Mouse (Mus musculus) embryonic stem cell, embryonic (primary cell): ENCODE measurements around the gene Spag5.

Experiments used
- CTCF ChIA-PET, 4 experiments: fragments of 300-600 bp in 2 of 4; fragments of 350-600 bp in 2 of 4; sonication (Branson Sonifier 250); formaldehyde crosslinking; loops; one replicate each; lab custom pipeline; 2022; ENCODE audit warnings: inconsistent platforms in 2 of 4; lab: Charles Lee
- POLR2A ChIA-PET, 4 experiments: fragments of 300-600 bp in 2 of 4; fragments of 350-600 bp in 2 of 4; sonication (Branson Sonifier 250); formaldehyde crosslinking; loops; one replicate each; lab custom pipeline; 2022; ENCODE audit warnings: antibody characterized with exemption in 4 of 4, inconsistent platforms in 1 of 4; lab: Charles Lee

The Spag5 gene

DNA sequence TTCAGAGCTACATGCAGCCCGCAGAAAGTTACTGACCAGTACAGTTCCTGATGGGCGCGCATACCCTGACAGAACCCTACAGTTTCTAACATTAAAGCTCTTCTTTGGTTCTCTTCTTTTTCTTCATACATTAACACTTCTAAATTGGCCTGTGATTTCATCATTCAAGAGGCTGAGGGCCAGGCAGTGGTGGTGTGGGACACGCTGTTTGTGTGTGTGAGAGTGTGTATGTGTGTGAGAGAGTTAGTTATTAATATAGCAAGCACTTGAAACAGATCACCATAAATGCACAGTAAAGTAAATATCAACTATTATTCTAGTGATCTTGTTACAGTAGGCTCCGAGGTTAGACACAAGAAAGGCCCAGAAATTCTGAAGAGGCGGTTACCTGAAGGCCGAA is 412 bp upstream of the Spag5 start:
- ChIA-PET POLR2A (interaction anchor here in 3 of 4 experiments (0.6 to 2.5 kb wide), 25 partner anchors 9 to 240 kb away, joined by 3 to 18 read pairs (median 3); partner anchors contain the start of genes Aldoc (in 3 of the 3), Pigs (in 1 of the 3), Sdf2 (in 1 of the 3) and Supt6 (in 1 of the 3)), CTCF (interaction anchor here in 1 of 4 experiments (0.9 kb wide), 1 partner anchor 75 kb away, joined by 4 read pairs; no protein-coding TSS in a partner anchor)

DNA sequence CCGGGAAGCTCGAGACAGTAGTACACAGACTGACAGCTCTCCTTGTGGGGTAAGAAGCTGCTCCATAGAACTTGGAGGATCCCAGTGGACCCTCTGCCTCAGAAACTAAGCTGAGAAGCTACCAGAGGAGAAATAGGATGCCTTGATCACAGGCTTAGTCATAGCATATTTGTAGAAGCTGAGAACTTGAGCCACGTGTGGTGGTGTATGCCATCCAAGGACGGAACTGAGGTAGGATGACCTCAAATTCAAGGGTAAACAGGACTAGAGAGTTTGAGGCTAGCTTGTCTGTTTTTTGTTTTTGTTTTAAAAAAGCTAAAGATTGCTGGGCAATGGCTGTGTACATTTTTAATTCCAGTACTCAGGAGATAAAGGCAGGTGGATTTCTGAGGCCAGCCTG is 3.9 kb downstream of the Spag5 start:
- POLR2A ChIA-PET, result interaction anchor here in 3 of 4 experiments (0.6 to 3.8 kb wide), 18 partner anchors 11 to 130 kb away, joined by 3 to 18 read pairs (median 3); partner anchors contain the start of genes Pigs (in 2 of the 3), Aldoc (in 1 of the 3) and Rpl23a (in 1 of the 3)
- CTCF ChIA-PET, result interaction anchor here in 2 of 4 experiments (0.6 to 1.2 kb wide), 2 partner anchors 13 to 43 kb away, joined by 3 read pairs; no protein-coding TSS in a partner anchor

DNA sequence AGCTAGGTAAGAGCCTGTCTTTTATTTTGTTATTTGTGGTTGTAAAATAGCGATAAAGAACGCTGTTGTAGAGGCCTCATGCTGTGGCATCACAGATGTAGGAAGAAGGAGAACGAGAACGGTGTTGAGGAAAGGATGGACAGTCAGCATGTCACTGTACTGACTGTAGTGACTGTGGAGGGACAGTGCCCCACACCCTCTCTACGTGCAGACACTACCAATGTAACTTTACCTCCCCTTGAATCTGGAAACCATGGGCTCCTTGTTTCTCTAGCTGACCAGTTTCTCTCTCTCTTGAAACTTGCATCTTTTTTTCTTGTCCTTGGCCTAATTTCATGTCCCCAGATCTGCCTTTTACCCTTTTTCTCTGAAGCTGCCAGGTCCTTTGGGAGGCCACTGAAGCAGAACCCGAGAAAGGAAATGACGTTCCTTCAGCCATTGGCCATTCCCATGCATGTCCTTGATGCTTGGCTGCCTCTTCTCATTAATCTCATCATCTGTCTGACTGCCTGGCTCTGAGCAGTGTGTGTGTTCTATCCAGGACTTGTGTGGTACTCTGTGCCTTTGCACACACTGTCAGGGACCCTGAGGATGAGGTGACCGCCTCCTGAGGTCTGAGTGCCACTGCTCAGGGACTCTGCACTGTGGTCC is 9.7 kb downstream of the Spag5 start:
- ChIA-PET CTCF (no interaction called here), POLR2A (interaction anchor here in 3 of 4 experiments (0.5 to 4.2 kb wide), 16 partner anchors 9 to 1907 kb away, joined by 3 to 23 read pairs (median 4); partner anchors contain the start of genes Spag5 (in 3 of the 3), Pigs (in 2 of the 3) and Aldoc (in 1 of the 3))

DNA sequence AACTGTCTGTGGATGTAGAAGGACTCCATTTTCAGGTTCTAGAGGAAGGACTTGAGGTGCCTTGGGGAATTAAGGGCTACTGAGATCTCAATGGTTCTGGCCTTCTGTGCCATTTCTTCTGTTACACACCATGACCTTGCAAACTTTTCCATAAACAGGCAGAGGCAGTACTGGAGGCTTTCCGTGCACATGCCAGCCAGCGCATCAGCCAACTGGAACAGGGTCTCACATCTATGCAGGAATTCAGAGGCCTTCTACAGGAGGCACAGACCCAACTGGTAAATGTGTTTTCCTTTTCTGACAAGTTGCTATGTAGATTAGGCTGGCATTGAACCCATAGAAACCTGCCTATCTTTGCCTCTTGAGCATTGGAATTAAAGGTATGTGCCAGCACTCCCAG is 12.3 kb downstream of the Spag5 start:
- CTCF ChIA-PET, result interaction anchor here in 1 of 4 experiments (0.6 kb wide), 1 partner anchor 51 kb away, joined by 6 read pairs; no protein-coding TSS in a partner anchor
- POLR2A ChIA-PET, result interaction anchor here in 2 of 4 experiments (0.7 to 6.7 kb wide), 7 partner anchors 9 to 49 kb away, joined by 3 to 45 read pairs (median 3); partner anchors contain the start of genes Aldoc (in 2 of the 2) and Pigs (in 1 of the 2)

DNA sequence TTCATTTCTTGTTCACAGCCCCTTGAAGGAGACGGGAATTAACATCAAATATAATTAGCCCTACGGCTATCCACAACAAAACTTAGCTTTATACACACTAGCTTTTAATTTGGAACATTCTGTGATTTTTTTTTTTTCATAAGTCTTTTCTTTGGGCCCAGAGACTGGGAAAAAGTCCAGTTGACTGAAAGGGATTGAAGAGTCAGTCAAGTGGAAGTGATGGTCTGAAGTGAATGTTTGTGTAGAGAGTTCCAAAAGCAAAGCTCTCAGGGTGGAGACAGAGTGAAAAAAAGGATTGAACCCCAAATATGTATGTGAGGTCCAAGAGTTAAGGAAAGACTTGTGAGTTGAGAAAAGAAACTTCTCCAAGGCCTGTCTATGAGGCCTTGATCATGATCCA is 17.1 kb downstream of the Spag5 start:
- POLR2A ChIA-PET, result interaction anchor here in 3 of 4 experiments (0.6 to 6.7 kb wide), 29 partner anchors 9 to 1000 kb away, joined by 3 to 49 read pairs (median 4); partner anchors contain the start of genes Pigs (in 3 of the 3), Spag5 (in 2 of the 3), 2610507B11Rik (in 1 of the 3) and Rpl23a (in 1 of the 3)
- CTCF ChIA-PET, result interaction anchor here in 3 of 4 experiments (0.7 to 2.3 kb wide), 3 partner anchors 10 to 79 kb away, joined by 3 to 6 read pairs (median 4); partner anchors contain the start of gene Pigs (in 1 of the 3)

DNA sequence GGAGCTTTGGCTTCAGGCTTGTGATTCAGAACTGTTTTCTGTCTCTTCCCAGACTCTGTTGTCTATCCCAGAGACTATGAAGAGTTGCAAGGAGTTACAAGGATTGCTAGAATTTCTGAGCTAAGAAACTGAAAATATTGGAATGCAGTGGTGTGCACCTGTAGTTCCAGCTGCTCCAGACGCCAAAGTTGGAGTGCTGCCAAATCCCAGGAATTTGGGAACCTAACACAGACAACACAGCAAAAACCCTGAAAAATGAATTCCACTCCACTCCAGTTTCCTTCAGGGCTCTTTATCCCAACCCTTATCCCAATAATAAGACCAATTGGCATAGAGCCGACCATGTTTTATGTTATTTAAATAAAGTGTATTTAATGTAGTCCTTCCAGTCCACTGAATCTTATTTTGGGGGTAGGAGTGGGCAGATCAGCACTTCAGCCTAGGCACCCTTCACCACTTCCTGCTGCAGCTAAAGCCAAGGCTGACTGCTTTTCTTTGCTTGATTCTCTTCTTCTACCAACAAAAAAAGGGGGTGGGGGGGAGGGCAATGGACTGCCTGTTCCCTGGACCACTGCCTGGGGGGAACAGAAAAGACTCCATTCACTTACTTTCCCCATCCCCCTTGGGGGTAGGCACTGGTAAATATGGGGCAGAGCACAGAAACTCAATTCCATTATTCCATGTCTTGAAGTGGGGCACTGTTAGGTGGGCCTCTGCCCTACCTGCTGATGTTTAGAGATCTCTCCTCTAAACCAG is 20.9 kb downstream of the Spag5 start:
- ChIA-PET POLR2A (interaction anchor here in 3 of 4 experiments (0.6 to 3.1 kb wide), 31 partner anchors 8 to 250 kb away, joined by 3 to 29 read pairs (median 4); partner anchors contain the start of genes Rpl23a (in 2 of the 3), 2610507B11Rik (in 1 of the 3), Ift20 (in 1 of the 3) and Spag5 (in 1 of the 3)), CTCF (interaction anchor here in 3 of 4 experiments (0.6 to 1.8 kb wide), 7 partner anchors 26 to 1852 kb away, joined by 3 to 6 read pairs (median 5); no protein-coding TSS in a partner anchor)

- ChIA-PET CTCF (interaction anchor here in 3 of 4 experiments (0.6 to 1.8 kb wide), 10 partner anchors 10 to 303 kb away, joined by 3 to 6 read pairs (median 4); no protein-coding TSS in a partner anchor), POLR2A (interaction anchor here in 3 of 4 experiments (0.6 to 3.1 kb wide), 38 partner anchors 9 to 341 kb away, joined by 3 to 29 read pairs (median 4); partner anchors contain the start of genes Rpl23a (in 2 of the 3), 2610507B11Rik (in 1 of the 3), Ift20 (in 1 of the 3) and Nek8 (in 1 of the 3))
Measured at GRCm38 (mm10) chr11:78322860-78323259, 21.5 kb downstream of the Spag5 start, which contains the start of gene Aldoc. Gene Aldoc (plus strand): TSS chr11:78322968.

GRCm38 (mm10) chr11:78324000-78324785 is 22.9 kb downstream of the Spag5 start:
- CTCF ChIA-PET, result interaction anchor here in 1 of 4 experiments (0.6 kb wide), 2 partner anchors 53 to 63 kb away, joined by 3 to 6 read pairs; no protein-coding TSS in a partner anchor
- POLR2A ChIA-PET, result interaction anchor here in 3 of 4 experiments (0.5 to 3.1 kb wide), 17 partner anchors 9 to 997 kb away, joined by 3 to 23 read pairs (median 4); partner anchors contain the start of genes Sarm1 (in 1 of the 3) and Spag5 (in 1 of the 3)

GRCm38 (mm10) chr11:78324965-78325364 is 23.6 kb downstream of the Spag5 start:
- POLR2A ChIA-PET, result interaction anchor here in 1 of 4 experiments (2.4 kb wide), 1 partner anchor 24 kb away, joined by 15 read pairs; the partner anchor contains the start of gene Spag5
- CTCF ChIA-PET, result no interaction called here

DNA sequence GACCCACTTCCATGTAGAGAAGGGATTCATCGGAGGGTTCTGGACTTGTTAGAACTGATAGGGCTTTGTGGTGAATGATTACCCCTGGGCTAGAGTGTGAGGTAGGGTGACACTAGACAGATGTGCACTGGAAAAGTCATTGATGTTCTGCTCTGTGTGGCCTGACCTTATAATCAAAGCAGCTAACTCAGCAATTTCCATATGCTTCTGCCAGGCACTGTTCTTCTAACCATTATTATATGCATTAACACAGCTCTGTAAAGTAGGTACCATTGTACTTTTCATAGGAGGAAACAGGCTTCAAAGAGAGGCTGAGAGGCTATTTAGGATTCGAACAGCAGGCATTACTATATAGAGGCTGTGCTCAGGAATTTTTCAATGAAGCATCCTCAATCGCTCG is 25.9 kb downstream of the Spag5 start:
- POLR2A ChIA-PET, result interaction anchor here in 3 of 4 experiments (0.7 to 3.8 kb wide), 20 partner anchors 10 to 247 kb away, joined by 3 to 49 read pairs (median 4); partner anchors contain the start of genes Eral1 (in 1 of the 3), Poldip2 (in 1 of the 3), Rpl23a (in 1 of the 3) and Sarm1 (in 1 of the 3)
- CTCF ChIA-PET, result interaction anchor here in 2 of 4 experiments (0.7 to 1.4 kb wide), 5 partner anchors 9 to 744 kb away, joined by 4 to 7 read pairs (median 6); partner anchors contain the start of gene Unc119 (in 1 of the 2)

DNA sequence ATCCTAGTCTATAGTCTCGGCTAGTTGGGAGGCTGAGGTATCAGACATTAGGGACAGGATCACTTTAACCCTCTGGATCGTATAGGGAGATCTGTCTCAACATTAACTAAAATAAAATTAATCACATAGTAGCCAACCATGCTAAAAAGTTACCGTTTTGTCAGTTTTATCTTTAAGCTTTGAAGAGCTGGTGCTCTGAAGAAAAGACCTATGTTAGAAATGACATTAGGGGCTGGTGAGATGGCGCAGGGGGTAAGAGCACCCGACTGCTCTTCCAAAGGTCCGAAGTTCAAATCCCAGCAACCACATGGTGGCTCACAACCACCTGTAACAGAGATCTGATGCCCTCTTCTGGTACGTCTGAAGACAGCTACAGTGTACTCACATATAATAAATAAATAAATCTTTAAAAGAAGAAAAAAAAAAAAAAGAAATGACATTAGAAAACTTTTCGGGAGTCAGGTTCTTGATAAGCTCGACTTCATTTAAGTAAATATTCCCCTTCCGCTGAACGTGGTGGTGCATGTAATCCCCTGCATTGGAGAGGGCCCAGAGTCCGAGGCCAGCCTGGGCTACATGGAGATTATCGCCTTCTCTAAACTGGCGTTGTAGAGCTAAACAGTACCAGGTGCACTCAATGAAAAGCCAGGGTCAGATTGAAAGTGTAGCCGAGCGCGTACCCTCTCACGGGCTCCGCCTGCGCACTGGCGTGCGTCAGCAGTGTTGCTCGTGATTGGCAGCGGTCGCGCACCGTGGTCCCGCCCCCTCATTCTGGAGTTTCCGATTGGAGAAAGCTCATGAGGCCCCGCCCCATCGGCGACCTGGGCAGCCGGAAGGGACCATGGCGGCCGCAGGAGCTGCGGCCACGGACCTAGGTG is 26.5 kb downstream of the Spag5 start, which contains the start of gene Pigs:
Pigs (plus strand) TSS at position 782 of the 878 bp plus-strand sequence.
- ChIA-PET POLR2A (interaction anchor here (0.5 to 3.8 kb wide), 90 partner anchors 9 to 927 kb away, joined by 3 to 49 read pairs (median 4); partner anchors contain the start of genes Rpl23a (in 3 of the 4), 2610507B11Rik (in 2 of the 4), Sarm1 (in 2 of the 4) and Unc119 (in 2 of the 4)), CTCF (interaction anchor here (0.5 to 1.7 kb wide), 29 partner anchors 9 to 743 kb away, joined by 3 to 9 read pairs (median 4); partner anchors contain the start of genes Nek8 (in 1 of the 4), Tlcd1 (in 1 of the 4) and Unc119 (in 1 of the 4))

- CTCF ChIA-PET, result interaction anchor here (0.5 to 1.7 kb wide), 27 partner anchors 10 to 348 kb away, joined by 3 to 9 read pairs (median 3); partner anchors contain the start of genes Nek8 (in 1 of the 4), Tlcd1 (in 1 of the 4) and Unc119 (in 1 of the 4)
- POLR2A ChIA-PET, result interaction anchor here (0.5 to 3.8 kb wide), 87 partner anchors 8 to 926 kb away, joined by 3 to 49 read pairs (median 4); partner anchors contain the start of genes Rpl23a (in 3 of the 4), 2610507B11Rik (in 2 of the 4), Poldip2 (in 2 of the 4) and Sarm1 (in 2 of the 4)
Measured at GRCm38 (mm10) chr11:78328512-78329056, 27.3 kb downstream of the Spag5 start.

DNA sequence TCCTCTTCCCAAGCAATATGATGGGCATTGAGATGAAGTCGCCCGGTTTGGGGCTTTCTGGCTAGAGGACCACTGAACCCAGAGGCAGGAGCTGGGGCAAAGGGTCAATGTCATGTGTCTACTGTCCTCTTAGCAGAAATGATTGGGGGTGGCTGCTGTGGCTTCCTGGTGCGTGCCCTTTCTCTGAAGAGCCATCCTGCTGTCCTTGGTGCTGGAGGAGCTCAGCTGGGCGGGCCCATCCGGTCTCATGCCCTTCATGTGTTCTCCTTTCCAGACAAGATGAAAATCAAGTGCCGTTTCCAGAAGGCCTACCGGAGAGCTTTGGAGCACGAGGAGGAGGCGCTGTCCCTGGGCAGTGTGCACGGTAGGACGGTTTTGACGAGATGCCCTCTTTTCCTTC is 31.3 kb downstream of the Spag5 start:
- ChIA-PET POLR2A (interaction anchor here in 2 of 4 experiments (0.5 to 5.6 kb wide), 24 partner anchors 9 to 156 kb away, joined by 3 to 29 read pairs (median 4); partner anchors contain the start of genes Unc119 (in 2 of the 2), 2610507B11Rik (in 1 of the 2), Aldoc (in 1 of the 2) and Nek8 (in 1 of the 2)), CTCF (interaction anchor here in 2 of 4 experiments (0.6 to 1.6 kb wide), 6 partner anchors 10 to 121 kb away, joined by 3 to 4 read pairs (median 3); no protein-coding TSS in a partner anchor)

GRCm38 (mm10) chr11:78333992-78334391 is 32.7 kb downstream of the Spag5 start:
- CTCF ChIA-PET, result interaction anchor here in 3 of 4 experiments (0.5 to 1.6 kb wide), 3 partner anchors 26 to 32 kb away, joined by 3 to 4 read pairs (median 4); no protein-coding TSS in a partner anchor
- POLR2A ChIA-PET, result interaction anchor here in 3 of 4 experiments (0.6 to 5.6 kb wide), 18 partner anchors 9 to 151 kb away, joined by 3 to 29 read pairs (median 4); partner anchors contain the start of genes Aldoc (in 2 of the 3), Unc119 (in 2 of the 3), 2610507B11Rik (in 1 of the 3) and Rpl23a (in 1 of the 3)
